Mouse (Mus musculus) CH12.LX (cell line): Measurements from ENCODE around the gene Slc16a4.

Experiments
- CTCF ChIP-seq, 2 experiments: IDR thresholded peaks in 1 of 2; conservative IDR thresholded peaks in 1 of 2; 2 replicates each; pipeline ENCODE4 v1.5.1; 2011 to 2012; ENCODE audit warnings: low read depth in 2 of 2, low read length in 2 of 2, improper control_type of control experiment in 1 of 2, inconsistent platforms in 1 of 2, mild to moderate bottlenecking in 1 of 2, moderate library complexity in 1 of 2
- POLR2AphosphoS2 ChIP-seq: IDR thresholded peaks from 2 replicates; pipeline ENCODE4 v1.6.1; 2011; ENCODE audit warnings: low read depth, low read length, improper control_type of control experiment
- RCOR1 ChIP-seq: conservative IDR thresholded peaks from 2 replicates; pipeline ENCODE4 v1.6.1; 2012; ENCODE audit warnings: low read depth, mild to moderate bottlenecking, inconsistent platforms, low read length, improper control_type of control experiment

DNA sequence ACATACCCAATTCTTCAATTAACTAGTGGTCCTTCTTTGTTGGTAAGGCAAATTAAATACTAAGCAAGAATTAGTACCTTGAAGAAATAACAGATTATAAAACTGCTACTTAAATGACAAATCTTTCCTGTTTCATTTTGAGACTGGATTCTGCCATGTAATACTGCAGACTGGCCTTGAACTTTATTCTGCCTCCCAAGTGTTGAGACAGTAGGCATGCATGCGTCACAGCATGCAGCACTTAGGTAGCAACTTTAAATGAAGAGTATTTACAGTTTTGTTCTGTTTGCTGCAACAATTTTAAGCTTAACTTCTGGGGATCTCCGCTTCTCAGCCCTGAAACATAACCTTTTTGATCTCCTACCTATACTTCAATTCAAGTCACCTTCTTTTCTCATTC is 30.1 kb downstream of the Slc16a4 start:
- TF ChIP-seq CTCF (conservative IDR thresholded peaks at IDR 0.05 in 1 of 2, IDR thresholded peaks at IDR 0.05 in 1 of 2; ENCODE audit: low read depth in 2 of 2, low read length in 2 of 2) (no peak), RCOR1 (no peak), POLR2AphosphoS2 (no peak)
